Mouse (Mus musculus) embryonic facial prominence, embryonic 14.5 days (tissue): Measurements from ENCODE around the gene Wipi1. TPM values are rescaled to one million over a fixed set of nuclear protein-coding genes. Genes with fewer than 3 reads are reported as not detected.

Experiments
- ATAC-seq: fragments of 200-750 bp; cut with Nextera tagmentation; 2 replicates; pipeline ENCODE4 v1.8.0; 2017; ENCODE audit warnings: low read depth, moderate number of reproducible peaks, moderate TSS enrichment
- DNase-seq: peaks from one replicate; pipeline ENCODE4 v3.0.0-alpha.2; 2015; ENCODE audit warnings: low spot score
- H3K27ac ChIP-seq: fragments of 300-500 bp; sonication (generic); replicated peaks from 2 replicates; pipeline ENCODE4 v1.5.1; 2014; ENCODE audit warnings: low read depth, mild to moderate bottlenecking, low read length, moderate library complexity
- H3K27me3 ChIP-seq: fragments of 300-500 bp; sonication (generic); replicated peaks from 2 replicates; pipeline ENCODE4 v1.6.1; 2014; ENCODE audit warnings: low read length; ENCODE audit not compliant: control insufficient read depth, insufficient read depth
- H3K36me3 ChIP-seq: fragments of 300-500 bp; sonication (generic); 2 replicates; pipeline ENCODE4 v1.6.1; 2014; ENCODE audit warnings: low read length, mixed read lengths; ENCODE audit not compliant: control insufficient read depth, insufficient read depth
- H3K4me1 ChIP-seq: fragments of 300-500 bp; sonication (generic); 2 replicates; pipeline ENCODE4 v1.6.1; 2014; ENCODE audit warnings: antibody characterized with exemption, low read length; ENCODE audit not compliant: control insufficient read depth, insufficient read depth
- H3K4me2 ChIP-seq: fragments of 300-500 bp; sonication (generic); 2 replicates; pipeline ENCODE4 v1.6.1; 2014; ENCODE audit warnings: low read depth, mild to moderate bottlenecking, low read length, moderate library complexity, mixed read lengths
- H3K4me3 ChIP-seq: fragments of 300-500 bp; sonication (generic); 2 replicates; pipeline ENCODE4 v1.5.1; 2014; ENCODE audit warnings: low read depth, mild to moderate bottlenecking, low read length
- H3K9ac ChIP-seq: fragments of 300-500 bp; sonication (generic); 2 replicates; pipeline ENCODE4 v1.6.1; 2014; ENCODE audit warnings: low read depth, mild to moderate bottlenecking, low read length, moderate library complexity, mixed read lengths
- H3K9me3 ChIP-seq: fragments of 300-500 bp; sonication (generic); 2 replicates; pipeline ENCODE4 v1.6.1; 2016; ENCODE audit warnings: low read length; ENCODE audit not compliant: control insufficient read depth
- WGBS: fragments of 180-500 bp; shearing (Covaris S2); extraction: QIAGEN DNeasy Blood & Tissue Kit; methylation state at CpG from one replicate; pipeline ENCODE4 v1.1.7; 2014; 5-methylcytosine and 5-hydroxymethylcytosine counted together
- polyA plus RNA-seq: library from polyadenylated mRNA; unstranded; fragments of >200 nt; fragmentation: Nextera tagmentation; extraction: Ambion mirVana; gene quantifications from 2 replicates; pipeline ENCODE4 v1.2.1, GENCODE M21; 2014

Gene Wipi1
- polyA plus RNA-seq, 1 experiment from 2014 or later: 36.1 TPM

DNA sequence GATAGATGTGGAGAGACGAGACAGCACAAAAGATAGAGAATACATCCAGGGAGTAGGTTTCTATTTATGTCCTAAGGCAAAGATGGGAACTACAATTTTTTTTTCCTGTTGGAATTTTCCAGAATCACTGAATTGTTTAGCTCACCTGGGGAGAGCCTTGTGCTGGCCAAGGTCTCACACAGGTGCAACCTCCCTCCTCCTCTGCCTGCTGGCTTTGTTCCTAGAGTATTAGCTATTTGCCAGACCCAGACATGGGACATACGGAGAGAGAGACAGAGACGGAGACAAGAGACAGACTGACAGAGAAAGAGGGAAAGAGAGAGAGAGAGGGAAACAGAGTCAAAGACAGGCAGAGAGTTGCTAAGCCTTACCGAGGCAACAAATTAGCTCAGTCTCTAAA is 86.2 kb downstream of the Wipi1 start:
- no peaks in the 10 kb centered on the region for H3K27me3 ChIP-seq
- no peak overlapping the region for H3K4me2 ChIP-seq
- H3K4me1 ChIP-seq: no peaks in the 10 kb centered on the region
- no peaks in the 10 kb centered on the region for H3K9me3 ChIP-seq
- ATAC-seq: no peak
- no peak overlapping the region for H3K4me3 ChIP-seq
- H3K27ac ChIP-seq: no peak overlapping the region
- DNase-seq: no peak
- H3K9ac ChIP-seq: no peak overlapping the region
- H3K36me3 ChIP-seq: no peaks in the 10 kb centered on the region
- 84% methylated on average over 4 of the region's 4 CpGs for WGBS

DNA sequence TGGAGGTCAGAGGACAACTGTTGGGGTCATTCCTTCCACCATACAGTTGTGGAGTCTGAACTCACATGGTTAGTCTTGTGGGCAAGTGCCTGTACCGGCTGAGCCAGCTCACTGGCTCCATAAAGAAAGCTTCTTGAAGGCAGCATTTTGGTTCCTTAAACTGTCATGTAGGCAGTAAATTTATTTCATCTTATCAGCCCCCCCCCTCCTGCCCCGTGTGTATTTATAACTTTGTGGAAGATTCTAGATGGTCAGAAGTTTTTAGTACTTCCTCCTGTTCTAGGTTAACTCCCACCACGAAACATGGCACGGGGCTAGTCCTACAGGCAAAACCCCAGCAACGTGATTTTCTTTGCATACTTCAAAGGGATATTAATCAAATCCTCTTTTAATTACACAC is 86.9 kb downstream of the Wipi1 start:
- no peak for ATAC-seq
- no peaks in the 10 kb centered on the region for H3K4me1 ChIP-seq
- H3K4me3 ChIP-seq: no peak overlapping the region
- WGBS: 76% methylated on average over 5 of the region's 5 CpGs
- H3K27me3 ChIP-seq: no peaks in the 10 kb centered on the region
- no peak overlapping the region for H3K9ac ChIP-seq
- H3K9me3 ChIP-seq: no peaks in the 10 kb centered on the region
- no peak overlapping the region for H3K4me2 ChIP-seq
- no peak for DNase-seq
- H3K36me3 ChIP-seq: no peaks in the 10 kb centered on the region
- no peak overlapping the region for H3K27ac ChIP-seq

Other genes starting within 250 kb of the Wipi1 start
- 23.4 and 24.5 TPM in 2 replicates for gene Gna13, start 249.1 kb downstream of the Wipi1 start, polyA plus RNA-seq
- 0.08 TPM in 1 of 2 replicates, not detected in the other for gene 9930022D16Rik, start 198.1 kb downstream of the Wipi1 start, polyA plus RNA-seq
- gene Amz2, start 186.0 kb downstream of the Wipi1 start, polyA plus RNA-seq: 39.3 and 40.9 TPM in 2 replicates
- gene Arsg, start 138.6 kb downstream of the Wipi1 start, polyA plus RNA-seq: 4.3 and 4.7 TPM in 2 replicates
- gene Slc16a6, start 138.4 kb downstream of the Wipi1 start, polyA plus RNA-seq: 5.6 and 7.9 TPM in 2 replicates
- gene Prkar1a, start 37.4 kb upstream of the Wipi1 start, polyA plus RNA-seq: 432 and 435 TPM in 2 replicates
- gene Fam20a, start 110.3 kb upstream of the Wipi1 start, polyA plus RNA-seq: 6.2 and 7.3 TPM in 2 replicates
- not detected in 2 replicates for gene 1700012B07Rik, start 216.1 kb upstream of the Wipi1 start, polyA plus RNA-seq